Mouse (Mus musculus): ENCODE data around the gene Jak1.

DNA sequence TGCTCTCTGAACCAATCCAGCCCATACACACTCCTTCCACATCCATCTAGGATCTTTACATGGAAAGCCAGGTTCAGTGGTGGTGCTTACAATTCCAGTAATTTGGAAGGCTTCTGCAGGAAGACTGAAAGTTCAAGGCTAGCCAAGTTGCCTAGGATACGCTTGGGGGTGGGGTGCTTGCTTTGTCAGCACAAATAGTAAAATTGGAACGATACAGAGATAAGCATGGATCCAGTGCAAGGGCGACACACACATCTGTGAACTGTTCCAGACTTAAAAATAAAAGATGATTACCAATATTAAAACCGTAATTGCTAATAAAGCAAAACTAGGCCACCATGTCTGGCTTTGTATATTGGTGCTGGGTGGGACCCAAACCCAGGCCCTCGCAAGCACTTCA lies 78.5 kb downstream of the Jak1 start:
- TF ChIP-seq GATA1 (IDR thresholded peaks at IDR 0.05; ENCODE audit: low read length) (no peak), TAL1 (IDR thresholded peaks at IDR 0.05; ENCODE audit: low read length) (no peak)

Data from erythroblast, embryonic 14.5 days (primary cell).